Mouse (Mus musculus): Measurements from ENCODE around the gene Chchd3.

DNA sequence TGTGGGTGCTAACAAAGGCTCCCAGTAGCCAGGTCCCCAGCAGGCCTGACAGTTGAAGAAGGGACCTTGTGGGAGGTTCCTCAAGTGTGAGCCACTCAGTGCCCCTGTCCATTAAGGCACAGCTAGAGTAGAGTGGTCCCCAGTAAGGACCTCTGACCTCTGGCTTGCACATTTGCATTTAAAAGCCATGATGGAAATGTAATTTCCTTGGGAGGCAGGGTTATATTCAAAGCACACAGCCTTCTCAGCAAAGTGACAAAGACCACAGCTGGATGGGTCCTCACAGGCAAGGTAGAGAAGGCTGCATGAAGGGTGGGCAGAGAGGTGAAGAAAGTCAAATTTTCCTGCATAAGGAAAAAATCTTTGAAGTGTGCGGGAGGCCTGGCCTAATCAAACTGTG is 272.7 kb downstream of the Chchd3 start:
- TF ChIP-seq ZNF384 (IDR thresholded peaks at IDR 0.05; ENCODE audit: low read depth, low read length): no peak
- no peak for TF ChIP-seq CHD2 (IDR thresholded peaks at IDR 0.05; ENCODE audit: low read depth, low read length)
- TF ChIP-seq HCFC1 (IDR thresholded peaks at IDR 0.05; ENCODE audit: borderline replicate concordance, insufficient read depth, low read length): no peak
- no peak for TF ChIP-seq ZC3H11A (IDR thresholded peaks at IDR 0.05; ENCODE audit: borderline replicate concordance, low read depth, low read length)
